Mouse (Mus musculus) intestine, embryonic 16.5 days (tissue): ENCODE results near the gene Eif4a2. TPM values are rescaled to one million over a fixed set of nuclear protein-coding genes. Genes with fewer than 3 reads are reported as not detected.

ENCODE experiments used
- ATAC-seq: fragments of 200-750 bp; cut with Nextera tagmentation; 2 replicates; pipeline ENCODE4 v1.8.0; 2017; ENCODE audit warnings: moderate TSS enrichment, moderate library complexity
- H3K27ac ChIP-seq: fragments of 300-500 bp; sonication (generic); 2 replicates; pipeline ENCODE4 v1.5.1; 2014; ENCODE audit warnings: mild to moderate bottlenecking, low read length
- H3K27me3 ChIP-seq: fragments of 300-500 bp; sonication (generic); replicated peaks from 2 replicates; pipeline ENCODE4 v1.6.1; 2014; ENCODE audit warnings: low read length, control low read depth, mixed read lengths; ENCODE audit not compliant: control insufficient read depth, insufficient read depth
- H3K36me3 ChIP-seq: fragments of 300-500 bp; sonication (generic); 2 replicates; pipeline ENCODE4 v1.6.1; 2014; ENCODE audit warnings: low read length, control low read depth; ENCODE audit not compliant: control insufficient read depth, insufficient read depth
- H3K4me1 ChIP-seq: fragments of 300-500 bp; sonication (generic); 2 replicates; pipeline ENCODE4 v1.6.1; 2014; ENCODE audit warnings: low read length, control low read depth, mixed read lengths; ENCODE audit not compliant: control insufficient read depth, insufficient read depth
- H3K4me2 ChIP-seq: fragments of 300-500 bp; sonication (generic); 2 replicates; pipeline ENCODE4 v1.6.1; 2014; ENCODE audit warnings: low read depth, low read length, control low read depth
- H3K4me3 ChIP-seq: fragments of 300-500 bp; sonication (generic); 2 replicates; pipeline ENCODE4 v1.5.1; 2014; ENCODE audit warnings: mild to moderate bottlenecking, low read length
- H3K9ac ChIP-seq: fragments of 300-500 bp; sonication (generic); 2 replicates; pipeline ENCODE4 v1.6.1; 2014; ENCODE audit warnings: low read depth, low read length
- H3K9me3 ChIP-seq: fragments of 300-500 bp; sonication (generic); 2 replicates; pipeline ENCODE4 v1.6.1; 2016; ENCODE audit warnings: low read length, control low read depth; ENCODE audit not compliant: control insufficient read depth
- WGBS: fragments of 180-500 bp; shearing (Covaris S2); extraction: QIAGEN DNeasy Blood & Tissue Kit; methylation state at CpG from one replicate; pipeline ENCODE4 v1.1.7; 2014; 5-methylcytosine and 5-hydroxymethylcytosine counted together
- polyA plus RNA-seq: library from polyadenylated mRNA; unstranded; fragments of >200 nt; fragmentation: Nextera tagmentation; extraction: Ambion mirVana; gene quantifications from 2 replicates; pipeline ENCODE4 v1.2.1, GENCODE M21; 2015

Eif4a2 gene
- polyA plus RNA-seq, 1 experiment from 2014 or later, result 193 TPM

DNA sequence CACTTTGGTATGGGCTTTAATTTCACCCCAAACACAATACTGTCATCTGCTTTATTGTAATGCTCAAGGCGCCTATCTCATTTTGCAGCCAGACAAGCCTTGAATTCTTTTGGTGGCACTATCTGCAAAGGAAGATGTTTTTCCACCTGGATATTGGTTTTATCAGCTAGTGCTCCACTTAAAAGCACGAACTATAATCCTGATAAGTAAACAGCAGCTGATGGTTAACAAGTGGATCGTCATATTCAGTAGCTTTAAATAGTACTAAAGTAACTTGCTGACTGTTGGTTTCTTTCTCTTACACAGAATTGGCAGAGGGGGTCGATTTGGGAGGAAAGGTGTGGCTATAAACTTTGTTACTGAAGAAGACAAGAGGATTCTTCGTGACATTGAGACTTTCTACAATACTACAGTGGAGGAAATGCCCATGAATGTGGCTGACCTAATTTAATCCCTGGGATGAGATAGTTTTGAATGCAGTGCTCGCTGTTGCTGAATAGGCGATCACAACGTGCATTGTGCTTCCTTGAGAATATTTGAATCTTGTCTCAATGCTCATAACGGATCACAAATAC, 5.7 kb downstream of the Eif4a2 start:
- Histone ChIP-seq H3K27ac (no peak overlapping the region), H3K36me3 (peaks cover 12% of the 10 kb centered on the region)

GRCm38 (mm10) chr16:23113903-23114302, 6.7 kb downstream of the Eif4a2 start:
- ATAC-seq, result no peak
- Histone ChIP-seq H3K27ac (no peak overlapping the region), H3K9me3 (no peaks in the 10 kb centered on the region), H3K36me3 (peaks cover 12% of the 10 kb centered on the region), H3K9ac (no peak overlapping the region), H3K4me1 (peaks cover 4% of the 10 kb centered on the region), H3K4me2 (no peak overlapping the region), H3K27me3 (no peaks in the 10 kb centered on the region), H3K4me3 (no peak overlapping the region)

More for the DNA sequence above, 5.7 kb downstream of the Eif4a2 start:
- H3K9me3 ChIP-seq, result no peaks in the 10 kb centered on the region
- H3K4me3 ChIP-seq, result no peak overlapping the region
- H3K27me3 ChIP-seq, result no peaks in the 10 kb centered on the region
- 0 out of 2 replicates have a peak overlapping the region, but pooled peaks have one; percentile 5 for H3K4me2 ChIP-seq
- H3K4me1 ChIP-seq, result peaks cover 4% of the 10 kb centered on the region
- H3K9ac ChIP-seq, result no peak overlapping the region
- no peak for ATAC-seq
- 43% methylated on average over 9 of the region's 9 CpGs for WGBS

- 58% methylated on average over 5 of the region's 5 CpGs for WGBS
- Histone ChIP-seq H3K4me3 (no peak overlapping the region), H3K36me3 (peaks cover 12% of the 10 kb centered on the region), H3K27ac (no peak overlapping the region), H3K4me2 (no peak overlapping the region), H3K9ac (no peak overlapping the region), H3K4me1 (peaks cover 4% of the 10 kb centered on the region), H3K9me3 (no peaks in the 10 kb centered on the region), H3K27me3 (no peaks in the 10 kb centered on the region)
- ATAC-seq, result peak; percentile 45
Observed at GRCm38 (mm10) chr16:23114339-23115171, 7.3 kb downstream of the Eif4a2 start.

GRCm38 (mm10) chr16:23115486-23115885, 8.2 kb downstream of the Eif4a2 start:
- 73% methylated on average over 3 of the region's 3 CpGs for WGBS
- H3K27ac ChIP-seq, result no peak overlapping the region
- no peak overlapping the region for H3K9ac ChIP-seq
- peaks cover 12% of the 10 kb centered on the region for H3K36me3 ChIP-seq
- H3K27me3 ChIP-seq, result no peaks in the 10 kb centered on the region
- peaks cover 4% of the 10 kb centered on the region for H3K4me1 ChIP-seq
- ATAC-seq, result no peak
- H3K9me3 ChIP-seq, result no peaks in the 10 kb centered on the region
- H3K4me3 ChIP-seq, result no peak overlapping the region
- no peak overlapping the region for H3K4me2 ChIP-seq

GRCm38 (mm10) chr16:23117173-23117572, 9.9 kb downstream of the Eif4a2 start:
- no peak overlapping the region for H3K4me3 ChIP-seq
- no peaks in the 10 kb centered on the region for H3K9me3 ChIP-seq
- H3K27ac ChIP-seq, result no peak overlapping the region
- peaks cover 7% of the 10 kb centered on the region for H3K36me3 ChIP-seq
- H3K27me3 ChIP-seq, result no peaks in the 10 kb centered on the region
- no peak overlapping the region for H3K9ac ChIP-seq
- H3K4me2 ChIP-seq, result no peak overlapping the region
- 52% methylated on average over 4 of the region's 4 CpGs for WGBS
- no peak for ATAC-seq
- no peaks in the 10 kb centered on the region for H3K4me1 ChIP-seq

DNA sequence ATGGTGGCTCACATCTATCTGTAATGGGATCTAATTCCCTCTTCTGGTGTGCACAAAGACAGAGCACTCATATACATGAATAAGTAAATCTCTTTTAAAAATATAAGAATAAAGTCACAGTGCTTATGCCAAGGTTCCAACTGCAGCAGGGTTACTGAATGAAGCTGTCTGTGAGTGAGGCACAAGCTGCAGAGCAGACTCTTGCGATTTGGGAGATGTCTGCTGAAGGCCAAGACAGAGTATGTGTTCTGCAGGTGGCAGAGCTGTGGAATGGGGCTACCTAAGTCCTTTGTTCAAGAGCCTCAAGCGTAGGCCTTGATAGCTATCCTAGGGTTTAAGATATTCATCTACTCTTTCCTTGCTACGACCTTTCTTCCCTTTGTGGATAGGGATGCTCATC, 15.2 kb downstream of the Eif4a2 start:
- peaks cover 3% of the 10 kb centered on the region for H3K36me3 ChIP-seq
- 98% methylated on average over 3 of the region's 3 CpGs for WGBS

GRCm38 (mm10) chr16:23123104-23123503, 15.9 kb downstream of the Eif4a2 start:
- Histone ChIP-seq H3K4me2 (no peak overlapping the region), H3K9me3 (no peaks in the 10 kb centered on the region), H3K36me3 (peaks cover 3% of the 10 kb centered on the region), H3K9ac (no peak overlapping the region), H3K4me1 (peaks cover 5% of the 10 kb centered on the region; the same call in 1 of the 2 replicates), H3K27ac (no peak overlapping the region), H3K4me3 (no peak overlapping the region), H3K27me3 (no peaks in the 10 kb centered on the region)
- 93% methylated on average over 4 of the region's 4 CpGs for WGBS
- no peak for ATAC-seq

More for the DNA sequence above, 15.2 kb downstream of the Eif4a2 start:
- Histone ChIP-seq H3K9ac (no peak overlapping the region), H3K4me3 (no peak overlapping the region), H3K4me2 (no peak overlapping the region), H3K9me3 (no peaks in the 10 kb centered on the region), H3K27ac (no peak overlapping the region), H3K27me3 (no peaks in the 10 kb centered on the region), H3K4me1 (peaks cover 5% of the 10 kb centered on the region; the same call in 1 of the 2 replicates)
- no peak for ATAC-seq

DNA sequence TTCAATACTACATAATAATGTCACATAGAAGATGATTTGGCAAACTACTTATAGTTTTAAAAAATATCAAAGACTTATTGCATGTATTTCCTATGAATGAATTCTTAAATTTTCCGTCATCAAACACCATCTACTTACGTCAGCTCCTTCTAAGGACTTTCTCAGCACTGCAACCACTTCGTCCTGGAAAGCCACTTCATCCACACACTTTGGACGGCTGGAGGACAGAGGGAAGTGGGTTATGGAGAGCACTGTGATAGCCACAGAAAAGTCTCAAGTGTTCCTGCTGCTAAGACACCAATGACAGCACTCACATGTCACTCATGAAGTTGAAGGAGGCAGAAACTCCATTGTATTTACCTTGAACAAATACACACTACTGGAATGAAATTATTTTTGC, 17.2 kb downstream of the Eif4a2 start:
- no peak overlapping the region for H3K4me3 ChIP-seq
- ATAC-seq, result no peak
- 89% methylated on average over 4 of the region's 4 CpGs for WGBS

GRCm38 (mm10) chr16:23127311-23127672, 20.0 kb downstream of the Eif4a2 start:
- peaks cover 11% of the 10 kb centered on the region for H3K4me1 ChIP-seq
- H3K9me3 ChIP-seq, result no peaks in the 10 kb centered on the region
- 2% methylated on average over 4 of the region's 4 CpGs for WGBS
- peak overlapping the region; percentile 60 for H3K4me3 ChIP-seq
- H3K27me3 ChIP-seq, result no peaks in the 10 kb centered on the region
- H3K9ac ChIP-seq, result peak overlapping the region; percentile 85
- peak overlapping the region; percentile 93 for H3K27ac ChIP-seq
- peak overlapping the region; percentile 88 for H3K4me2 ChIP-seq
- peak; percentile 31 for ATAC-seq
- peaks cover 3% of the 10 kb centered on the region for H3K36me3 ChIP-seq

More for the DNA sequence above, 17.2 kb downstream of the Eif4a2 start:
- H3K27ac ChIP-seq, result no peak overlapping the region
- no peak overlapping the region for H3K9ac ChIP-seq
- peaks cover 11% of the 10 kb centered on the region for H3K4me1 ChIP-seq
- no peak overlapping the region for H3K4me2 ChIP-seq
- peaks cover 3% of the 10 kb centered on the region for H3K36me3 ChIP-seq
- H3K27me3 ChIP-seq, result no peaks in the 10 kb centered on the region
- H3K9me3 ChIP-seq, result no peaks in the 10 kb centered on the region
